Mouse (Mus musculus) midbrain, embryonic 10.5 days (tissue): ENCODE measurements at regions not wholly inside any gene's neighbourhood (a gene's known extent, or its start where the extent isn't known, plus 50 kb on each side); places are given as distances from the start of the nearest gene placed in this dataset.

Experiments
- DNase-seq: peaks from one replicate; pipeline ENCODE4 v3.0.0-alpha.2; 2017; ENCODE audit warnings: low spot score
- H3K27ac ChIP-seq: fragments of 300-500 bp; sonication (generic); replicated peaks from 2 replicates; pipeline ENCODE4 v1.5.1; 2016; ENCODE audit warnings: mild to moderate bottlenecking
- H3K27me3 ChIP-seq: fragments of 300-500 bp; sonication (generic); 2 replicates; pipeline ENCODE4 v1.6.1; 2016; ENCODE audit warnings: low read depth, mild to moderate bottlenecking; ENCODE audit not compliant: poor library complexity, severe bottlenecking
- H3K36me3 ChIP-seq: fragments of 300-500 bp; sonication (generic); 2 replicates; pipeline ENCODE4 v1.6.1; 2016; ENCODE audit warnings: mild to moderate bottlenecking, moderate library complexity
- H3K4me1 ChIP-seq: fragments of 300-500 bp; sonication (generic); 2 replicates; pipeline ENCODE4 v1.6.1; 2016
- H3K4me3 ChIP-seq: fragments of 300-500 bp; sonication (generic); 2 replicates; pipeline ENCODE4 v1.5.1; 2016; ENCODE audit warnings: mild to moderate bottlenecking, moderate library complexity
- H3K9me3 ChIP-seq: fragments of 300-500 bp; sonication (generic); replicated peaks from 2 replicates; pipeline ENCODE4 v1.6.1; 2016; ENCODE audit warnings: mild to moderate bottlenecking
- WGBS: fragments of 180-500 bp; shearing (Covaris S2); methylation state at CpG from one replicate; pipeline ENCODE4 v1.1.7; 2016; 5-methylcytosine and 5-hydroxymethylcytosine counted together

GRCm38 (mm10) chr6:6657928-6658500 is 79.6 kb upstream of the Sem1 start:
- peaks cover 8% of the 10 kb centered on the region; the same call in 1 of the 2 replicates for H3K4me1 ChIP-seq
- no peak overlapping the region for H3K4me3 ChIP-seq
- H3K27ac ChIP-seq = 0 out of 2 replicates have a peak overlapping the region, but pooled peaks have one; percentile 13
- DNase-seq = no peak
- no peaks in the 10 kb centered on the region for H3K27me3 ChIP-seq
- no peaks in the 10 kb centered on the region for H3K36me3 ChIP-seq
- 53% methylated on average over 3 of the region's 3 CpGs for WGBS
- H3K9me3 ChIP-seq = no peaks in the 10 kb centered on the region

GRCm38 (mm10) chr6:6660072-6660471 is 81.6 kb upstream of the Sem1 start:
- WGBS = 75% methylated on average over 5 of the region's 5 CpGs
- H3K9me3 ChIP-seq = no peaks in the 10 kb centered on the region
- no peak for DNase-seq
- no peaks in the 10 kb centered on the region for H3K36me3 ChIP-seq
- no peak overlapping the region for H3K4me3 ChIP-seq
- H3K4me1 ChIP-seq = peaks cover 8% of the 10 kb centered on the region; the same call in 1 of the 2 replicates
- H3K27ac ChIP-seq = no peak overlapping the region
- H3K27me3 ChIP-seq = no peaks in the 10 kb centered on the region

- Histone ChIP-seq H3K27me3 (no peaks in the 10 kb centered on the region), H3K27ac (no peak overlapping the region), H3K4me3 (no peak overlapping the region), H3K9me3 (no peaks in the 10 kb centered on the region), H3K4me1 (no peaks in the 10 kb centered on the region), H3K36me3 (no peaks in the 10 kb centered on the region)
- no peak for DNase-seq
- WGBS = 91% methylated on average over 5 of the region's 5 CpGs
These were observed 88.3 kb upstream of the Sem1 start for GRCm38 (mm10) chr6:6666762-6667161.

- Histone ChIP-seq H3K27ac (no peak overlapping the region), H3K4me3 (no peak overlapping the region), H3K36me3 (no peaks in the 10 kb centered on the region), H3K4me1 (no peaks in the 10 kb centered on the region), H3K9me3 (no peaks in the 10 kb centered on the region), H3K27me3 (no peaks in the 10 kb centered on the region)
- DNase-seq = no peak
- 92% methylated on average over 5 of the region's 5 CpGs for WGBS
These were observed 110.8 kb upstream of the Sem1 start for GRCm38 (mm10) chr6:6689241-6689640.

GRCm38 (mm10) chr6:6690188-6690587 is 111.7 kb upstream of the Sem1 start:
- no peaks in the 10 kb centered on the region for H3K4me1 ChIP-seq
- 82% methylated on average over 5 of the region's 5 CpGs for WGBS
- no peaks in the 10 kb centered on the region for H3K36me3 ChIP-seq
- no peak overlapping the region for H3K4me3 ChIP-seq
- H3K9me3 ChIP-seq = no peaks in the 10 kb centered on the region
- DNase-seq = no peak
- H3K27ac ChIP-seq = no peak overlapping the region
- H3K27me3 ChIP-seq = no peaks in the 10 kb centered on the region

GRCm38 (mm10) chr6:6692056-6692770 is 113.8 kb upstream of the Sem1 start:
- Histone ChIP-seq H3K4me3 (no peak overlapping the region), H3K27me3 (no peaks in the 10 kb centered on the region), H3K9me3 (no peaks in the 10 kb centered on the region), H3K27ac (no peak overlapping the region), H3K36me3 (no peaks in the 10 kb centered on the region), H3K4me1 (no peaks in the 10 kb centered on the region)
- DNase-seq = no peak
- WGBS = 92% methylated on average over 8 of the region's 8 CpGs

- Histone ChIP-seq H3K9me3 (no peaks in the 10 kb centered on the region), H3K27ac (no peak overlapping the region), H3K4me1 (no peaks in the 10 kb centered on the region), H3K36me3 (no peaks in the 10 kb centered on the region), H3K4me3 (no peak overlapping the region), H3K27me3 (no peaks in the 10 kb centered on the region)
- WGBS = 80% methylated on average over 11 of the region's 11 CpGs
- DNase-seq = no peak
These were observed 117.4 kb upstream of the Sem1 start for GRCm38 (mm10) chr6:6695742-6696430.

- no peak overlapping the region for H3K27ac ChIP-seq
- H3K4me3 ChIP-seq = no peak overlapping the region
- no peaks in the 10 kb centered on the region for H3K27me3 ChIP-seq
- no peaks in the 10 kb centered on the region for H3K36me3 ChIP-seq
- no peaks in the 10 kb centered on the region for H3K4me1 ChIP-seq
- WGBS = 85% methylated on average over 10 of the region's 10 CpGs
- no peak for DNase-seq
- H3K9me3 ChIP-seq = no peaks in the 10 kb centered on the region
These were observed 119.0 kb upstream of the Sem1 start for GRCm38 (mm10) chr6:6697418-6697979.

GRCm38 (mm10) chr6:6706729-6707128 is 128.3 kb upstream of the Sem1 start:
- no peak overlapping the region for H3K27ac ChIP-seq
- H3K4me1 ChIP-seq = no peaks in the 10 kb centered on the region
- H3K36me3 ChIP-seq = no peaks in the 10 kb centered on the region
- H3K4me3 ChIP-seq = no peak overlapping the region
- 87% methylated on average over 4 of the region's 4 CpGs for WGBS
- DNase-seq = no peak
- no peaks in the 10 kb centered on the region for H3K9me3 ChIP-seq
- no peaks in the 10 kb centered on the region for H3K27me3 ChIP-seq

GRCm38 (mm10) chr6:6709057-6709456 is 130.6 kb upstream of the Sem1 start:
- no peaks in the 10 kb centered on the region for H3K9me3 ChIP-seq
- no peak overlapping the region for H3K27ac ChIP-seq
- no peaks in the 10 kb centered on the region for H3K4me1 ChIP-seq
- 80% methylated on average over 3 of the region's 3 CpGs for whole genome bisulfite sequencing
- no peak overlapping the region for H3K4me3 ChIP-seq
- H3K36me3 ChIP-seq = no peaks in the 10 kb centered on the region
- DNase-seq = no peak
- no peaks in the 10 kb centered on the region for H3K27me3 ChIP-seq

- no peaks in the 10 kb centered on the region for H3K4me1 ChIP-seq
- H3K27me3 ChIP-seq = no peaks in the 10 kb centered on the region
- H3K4me3 ChIP-seq = no peak overlapping the region
- H3K36me3 ChIP-seq = no peaks in the 10 kb centered on the region
- DNase-seq = no peak
- 92% methylated on average over 3 of the region's 3 CpGs for WGBS
- H3K9me3 ChIP-seq = no peaks in the 10 kb centered on the region
- no peak overlapping the region for H3K27ac ChIP-seq
These were observed 132.9 kb upstream of the Dlx6 start for GRCm38 (mm10) chr6:6730259-6730658.

- 79% methylated on average over 3 of the region's 3 CpGs for WGBS
- Histone ChIP-seq H3K9me3 (no peaks in the 10 kb centered on the region), H3K27me3 (no peaks in the 10 kb centered on the region)
These were observed 117.7 kb upstream of the Dlx6 start for GRCm38 (mm10) chr6:6745394-6745793.

GRCm38 (mm10) chr6:6779157-6779556 is 84.0 kb upstream of the Dlx6 start:
- no peaks in the 10 kb centered on the region for H3K27me3 ChIP-seq
- 71% methylated on average over 1 of the region's 1 CpGs for WGBS
- DNase-seq = no peak

More at GRCm38 (mm10) chr6:6745394-6745793, 117.7 kb upstream of the Dlx6 start:
- H3K4me3 ChIP-seq = no peak overlapping the region
- no peaks in the 10 kb centered on the region for H3K36me3 ChIP-seq
- no peaks in the 10 kb centered on the region for H3K4me1 ChIP-seq
- no peak for DNase-seq
- H3K27ac ChIP-seq = no peak overlapping the region

More at GRCm38 (mm10) chr6:6779157-6779556, 84.0 kb upstream of the Dlx6 start:
- Histone ChIP-seq H3K36me3 (no peaks in the 10 kb centered on the region), H3K9me3 (no peaks in the 10 kb centered on the region), H3K4me3 (no peak overlapping the region), H3K4me1 (no peaks in the 10 kb centered on the region), H3K27ac (no peak overlapping the region)
